Mouse (Mus musculus) embryonic facial prominence, embryonic 14.5 days (tissue): Measurements from ENCODE around the gene Uncx. TPM values are rescaled to one million over a fixed set of nuclear protein-coding genes. Genes with fewer than 3 reads are reported as not detected.
"Not testable (repeated sequence)": the region's sequence is repeated elsewhere in the genome, so short reads cannot be mapped to it uniquely, and the experiment has no call there.

ENCODE experiments used
- ATAC-seq: fragments of 200-750 bp; cut with Nextera tagmentation; 2 replicates; pipeline ENCODE4 v1.8.0; 2017; ENCODE audit warnings: low read depth, moderate number of reproducible peaks, moderate TSS enrichment
- DNase-seq: peaks from one replicate; pipeline ENCODE4 v3.0.0-alpha.2; 2015; ENCODE audit warnings: low spot score
- H3K27ac ChIP-seq: fragments of 300-500 bp; sonication (generic); replicated peaks from 2 replicates; pipeline ENCODE4 v1.5.1; 2014; ENCODE audit warnings: low read depth, mild to moderate bottlenecking, low read length, moderate library complexity
- H3K27me3 ChIP-seq: fragments of 300-500 bp; sonication (generic); replicated peaks from 2 replicates; pipeline ENCODE4 v1.6.1; 2014; ENCODE audit warnings: low read length; ENCODE audit not compliant: control insufficient read depth, insufficient read depth
- H3K36me3 ChIP-seq: fragments of 300-500 bp; sonication (generic); 2 replicates; pipeline ENCODE4 v1.6.1; 2014; ENCODE audit warnings: low read length, mixed read lengths; ENCODE audit not compliant: control insufficient read depth, insufficient read depth
- H3K4me1 ChIP-seq: fragments of 300-500 bp; sonication (generic); 2 replicates; pipeline ENCODE4 v1.6.1; 2014; ENCODE audit warnings: antibody characterized with exemption, low read length; ENCODE audit not compliant: control insufficient read depth, insufficient read depth
- H3K4me2 ChIP-seq: fragments of 300-500 bp; sonication (generic); 2 replicates; pipeline ENCODE4 v1.6.1; 2014; ENCODE audit warnings: low read depth, mild to moderate bottlenecking, low read length, moderate library complexity, mixed read lengths
- H3K4me3 ChIP-seq: fragments of 300-500 bp; sonication (generic); 2 replicates; pipeline ENCODE4 v1.5.1; 2014; ENCODE audit warnings: low read depth, mild to moderate bottlenecking, low read length
- H3K9ac ChIP-seq: fragments of 300-500 bp; sonication (generic); 2 replicates; pipeline ENCODE4 v1.6.1; 2014; ENCODE audit warnings: low read depth, mild to moderate bottlenecking, low read length, moderate library complexity, mixed read lengths
- H3K9me3 ChIP-seq: fragments of 300-500 bp; sonication (generic); 2 replicates; pipeline ENCODE4 v1.6.1; 2016; ENCODE audit warnings: low read length; ENCODE audit not compliant: control insufficient read depth
- WGBS: fragments of 180-500 bp; shearing (Covaris S2); extraction: QIAGEN DNeasy Blood & Tissue Kit; methylation state at CpG from one replicate; pipeline ENCODE4 v1.1.7; 2014; 5-methylcytosine and 5-hydroxymethylcytosine counted together
- polyA plus RNA-seq: library from polyadenylated mRNA; unstranded; fragments of >200 nt; fragmentation: Nextera tagmentation; extraction: Ambion mirVana; gene quantifications from 2 replicates; pipeline ENCODE4 v1.2.1, GENCODE M21; 2014

Uncx gene
- polyA plus RNA-seq, 1 experiment from 2014 or later, result 2.5 TPM

DNA sequence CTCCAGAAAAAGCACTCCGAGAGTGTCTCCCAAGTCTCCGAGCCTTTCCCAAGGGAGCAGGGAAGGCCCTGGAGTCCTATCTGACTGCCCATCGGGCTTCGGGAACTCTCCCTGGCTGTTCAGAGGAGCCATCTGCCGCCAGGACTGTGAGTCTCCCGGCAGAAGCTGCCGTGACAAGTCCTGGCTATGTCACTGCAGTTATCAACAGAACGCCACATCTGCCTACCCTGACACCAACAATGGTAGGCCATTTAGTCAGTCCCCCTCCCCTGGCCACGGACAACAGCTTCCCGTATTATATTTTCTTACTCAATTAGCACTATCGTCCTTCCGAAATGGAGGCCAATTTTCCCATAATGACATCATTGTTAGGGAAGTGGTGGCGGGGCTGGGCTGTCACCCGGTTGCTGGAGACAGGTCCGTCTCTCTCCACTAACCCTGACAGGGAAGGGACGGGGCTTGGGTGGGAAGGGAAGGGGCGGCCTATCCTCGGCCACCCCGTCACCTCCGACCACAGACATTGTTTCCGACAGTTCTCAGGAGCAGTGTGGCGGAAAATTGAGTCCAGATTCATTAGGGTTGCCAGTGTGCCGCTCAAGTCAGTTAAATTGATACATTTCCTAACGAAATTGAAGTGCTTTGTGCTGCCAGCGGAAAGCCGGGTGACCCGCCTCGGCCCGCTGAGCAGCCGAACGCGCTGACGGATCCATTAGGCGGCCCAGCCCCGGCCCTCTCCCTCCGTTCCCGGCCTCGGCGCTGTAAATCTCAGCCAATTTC is 41.9 kb downstream of the Uncx start:
- DNase-seq (peak; percentile 37), ATAC-seq (peak; percentile 78; the same call in 1 of the 2 replicates)
- Histone ChIP-seq H3K9ac (0 out of 2 replicates have a peak overlapping the region, but pooled peaks have one; percentile 35), H3K4me1 (peaks cover 5% of the 10 kb centered on the region; the same call in 1 of the 2 replicates), H3K4me2 (peak overlapping the region; percentile 32), H3K9me3 (peaks cover 9% of the 10 kb centered on the region; the same call in 1 of the 2 replicates), H3K27ac (no peak overlapping the region), H3K36me3 (no peaks in the 10 kb centered on the region), H3K27me3 (peaks cover 71% of the 10 kb centered on the region), H3K4me3 (peak overlapping the region; percentile 14; the same call in 1 of the 2 replicates)
- 4% methylated on average over 33 of the region's 39 CpGs for WGBS

DNA sequence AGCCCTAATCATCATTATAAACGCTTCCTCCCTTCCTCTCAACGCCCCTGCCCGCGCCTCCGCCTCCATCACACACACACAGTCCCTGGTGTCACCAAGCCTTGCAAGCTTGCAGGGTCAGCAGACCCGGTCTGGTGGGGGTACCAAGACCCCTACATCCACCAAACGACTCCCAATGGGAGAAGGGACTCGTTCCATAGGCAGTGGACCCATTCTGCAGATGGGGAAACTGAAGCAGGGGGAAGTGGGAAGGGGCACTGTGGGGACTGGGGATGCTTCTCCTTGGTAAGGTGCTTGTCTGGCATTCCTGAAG is 42.4 kb downstream of the Uncx start:
- H3K4me2 ChIP-seq, result peak overlapping the region; percentile 32
- peaks cover 5% of the 10 kb centered on the region; the same call in 1 of the 2 replicates for H3K4me1 ChIP-seq
- 0 out of 2 replicates have a peak overlapping the region, but pooled peaks have one; percentile 35 for H3K9ac ChIP-seq
- H3K4me3 ChIP-seq, result peak overlapping the region; percentile 14; the same call in 1 of the 2 replicates
- DNase-seq (no peak), ATAC-seq (no peak)
- H3K36me3 ChIP-seq, result no peaks in the 10 kb centered on the region
- 6% methylated on average over 8 of the region's 8 CpGs for WGBS
- H3K27ac ChIP-seq, result no peak overlapping the region
- peaks cover 9% of the 10 kb centered on the region; the same call in 1 of the 2 replicates for H3K9me3 ChIP-seq
- H3K27me3 ChIP-seq, result peaks cover 65% of the 10 kb centered on the region

DNA sequence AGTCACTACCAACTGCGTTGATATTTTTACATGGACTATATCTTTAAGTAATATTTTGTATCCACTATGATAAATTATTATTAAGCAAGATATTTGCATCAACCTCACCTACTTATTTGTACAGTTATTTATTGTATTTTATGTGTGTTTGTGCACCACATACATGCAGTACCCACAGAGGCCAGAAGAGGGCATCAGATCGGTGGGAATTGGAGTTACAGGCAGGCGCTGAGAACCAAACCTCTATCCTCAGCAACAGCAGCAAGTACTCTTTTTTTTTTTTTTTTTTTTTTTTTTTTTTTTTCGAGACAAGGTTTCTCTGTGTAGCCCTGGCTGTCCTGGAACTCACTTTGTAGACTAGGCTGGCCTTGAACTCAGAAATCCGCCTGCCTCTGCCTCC is 44.2 kb downstream of the Uncx start:
- peaks cover 51% of the 10 kb centered on the region for H3K27me3 ChIP-seq
- not testable (repeated sequence) for H3K9ac ChIP-seq, H3K36me3 ChIP-seq, H3K4me3 ChIP-seq, H3K4me1 ChIP-seq, ATAC-seq, DNase-seq, H3K27ac ChIP-seq, H3K4me2 ChIP-seq, H3K9me3 ChIP-seq
- WGBS, result 77% methylated on average over 5 of the region's 5 CpGs

DNA sequence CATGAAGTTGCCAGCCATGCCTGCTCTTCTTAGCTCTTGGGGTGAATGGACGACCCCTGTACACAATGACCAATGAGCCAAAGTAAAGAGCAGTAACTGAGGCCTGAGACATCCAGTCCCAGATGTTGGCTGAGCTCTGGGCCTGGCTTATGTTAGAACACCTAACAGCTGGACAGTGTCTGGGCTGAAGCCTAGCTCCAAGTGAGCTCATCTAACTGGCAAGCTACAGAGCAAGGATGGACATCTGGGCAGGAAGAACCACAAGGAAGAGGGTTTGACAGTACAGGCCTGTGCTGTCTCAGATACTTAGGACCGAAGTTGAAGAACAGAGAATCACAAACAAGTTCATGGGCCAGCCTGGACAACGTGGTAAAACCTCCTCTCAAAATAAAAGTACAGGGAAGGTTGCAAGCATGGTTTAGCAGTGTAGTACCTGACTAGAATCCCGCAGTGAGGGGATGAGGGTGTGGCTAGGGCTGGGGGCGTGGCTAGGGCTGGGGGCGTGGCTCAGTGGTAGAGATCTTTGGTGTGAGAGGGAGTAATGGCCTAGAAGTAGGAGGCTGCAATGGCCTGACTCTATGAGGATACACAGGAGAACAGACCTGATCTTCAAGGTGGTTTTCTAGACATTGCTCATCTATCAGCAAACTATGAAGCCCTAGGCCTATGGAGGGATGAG is 47.5 kb downstream of the Uncx start:
- H3K36me3 ChIP-seq, H3K4me3 ChIP-seq, H3K9me3 ChIP-seq, ATAC-seq, H3K4me2 ChIP-seq, DNase-seq, H3K9ac ChIP-seq, H3K4me1 ChIP-seq, H3K27ac ChIP-seq: not testable (repeated sequence)
- 40% methylated on average over 6 of the region's 6 CpGs for WGBS
- H3K27me3 ChIP-seq, result peaks cover 30% of the 10 kb centered on the region

DNA sequence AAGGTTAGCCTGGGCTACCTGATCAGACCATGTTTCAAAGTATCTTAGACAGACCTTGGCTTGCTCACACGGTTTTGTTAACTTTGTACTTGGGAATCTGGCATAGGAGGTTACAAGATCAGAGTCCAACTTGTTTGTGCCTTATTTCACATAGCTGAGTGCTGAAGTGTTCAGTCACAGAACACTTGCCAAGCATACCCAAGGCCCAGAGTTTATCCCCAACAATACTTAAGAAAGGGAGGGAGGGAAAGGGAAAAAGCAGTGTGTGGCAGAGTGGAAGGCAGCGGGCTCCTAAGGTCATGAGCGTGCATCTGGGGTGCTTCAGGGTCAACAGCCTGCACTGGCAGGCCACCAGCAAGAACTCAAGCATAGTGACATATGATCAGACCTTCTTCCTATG is 48.7 kb downstream of the Uncx start:
- no peaks in the 10 kb centered on the region for H3K36me3 ChIP-seq
- H3K27me3 ChIP-seq, result peaks cover 19% of the 10 kb centered on the region
- DNase-seq, result no peak
- H3K27ac ChIP-seq, result no peak overlapping the region
- H3K4me2 ChIP-seq, result no peak overlapping the region
- WGBS, result 86% methylated on average over 3 of the region's 3 CpGs
- no peaks in the 10 kb centered on the region; the same call in 1 of the 2 replicates for H3K4me1 ChIP-seq
- H3K4me3 ChIP-seq, result no peak overlapping the region
- H3K9me3 ChIP-seq, result peaks cover 2% of the 10 kb centered on the region; the same call in 1 of the 2 replicates
- ATAC-seq, result no peak
- H3K9ac ChIP-seq, result no peak overlapping the region

DNA sequence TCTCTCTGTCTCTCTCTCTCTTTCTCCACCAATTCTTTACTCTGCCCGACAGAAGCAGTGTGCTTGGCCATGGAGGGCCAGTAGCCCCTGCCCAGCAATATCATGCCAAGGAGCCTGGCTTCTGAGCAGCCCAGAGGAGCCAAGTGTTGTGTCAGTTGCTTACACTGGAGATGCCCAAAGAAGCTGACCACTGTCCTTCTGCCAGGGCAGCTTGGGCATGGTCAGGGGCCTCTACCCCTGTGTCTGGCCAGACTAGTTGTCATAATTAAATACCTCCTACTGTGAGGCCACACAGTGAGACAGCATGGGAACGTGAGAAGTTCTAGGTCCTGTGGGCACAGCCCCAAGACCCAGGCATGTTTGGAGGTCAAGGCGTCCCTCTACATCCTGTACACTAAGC is 49.6 kb downstream of the Uncx start:
- ATAC-seq, result no peak
- no peaks in the 10 kb centered on the region; the same call in 1 of the 2 replicates for H3K4me1 ChIP-seq
- no peaks in the 10 kb centered on the region for H3K9me3 ChIP-seq
- 77% methylated on average over 3 of the region's 3 CpGs for WGBS
- H3K27me3 ChIP-seq, result peaks cover 16% of the 10 kb centered on the region
- no peak overlapping the region for H3K9ac ChIP-seq
- H3K27ac ChIP-seq, result no peak overlapping the region
- no peaks in the 10 kb centered on the region for H3K36me3 ChIP-seq
- no peak overlapping the region for H3K4me2 ChIP-seq
- DNase-seq, result no peak
- H3K4me3 ChIP-seq, result no peak overlapping the region

DNA sequence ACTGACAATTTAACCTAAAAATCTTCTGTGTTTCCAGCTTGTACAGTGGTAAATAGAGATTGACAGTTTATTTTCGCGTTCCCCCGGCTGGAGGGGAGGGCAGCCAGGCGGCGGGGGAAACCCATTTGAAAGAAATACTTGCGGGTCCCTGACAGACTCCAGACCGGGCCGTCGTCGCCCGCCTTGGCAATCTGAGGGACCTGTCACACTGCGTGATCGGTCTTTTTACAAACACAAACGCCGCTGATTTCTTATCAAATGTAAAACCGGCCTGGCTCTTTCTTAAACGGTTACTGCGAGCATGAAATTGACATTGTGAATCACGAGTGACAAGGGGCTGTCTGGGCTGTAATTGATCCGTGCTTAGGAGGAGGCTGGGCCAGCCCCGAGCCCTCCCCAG is 50.5 kb downstream of the Uncx start:
- H3K36me3 ChIP-seq, result no peaks in the 10 kb centered on the region
- 19% methylated on average over 21 of the region's 21 CpGs for WGBS

DNA sequence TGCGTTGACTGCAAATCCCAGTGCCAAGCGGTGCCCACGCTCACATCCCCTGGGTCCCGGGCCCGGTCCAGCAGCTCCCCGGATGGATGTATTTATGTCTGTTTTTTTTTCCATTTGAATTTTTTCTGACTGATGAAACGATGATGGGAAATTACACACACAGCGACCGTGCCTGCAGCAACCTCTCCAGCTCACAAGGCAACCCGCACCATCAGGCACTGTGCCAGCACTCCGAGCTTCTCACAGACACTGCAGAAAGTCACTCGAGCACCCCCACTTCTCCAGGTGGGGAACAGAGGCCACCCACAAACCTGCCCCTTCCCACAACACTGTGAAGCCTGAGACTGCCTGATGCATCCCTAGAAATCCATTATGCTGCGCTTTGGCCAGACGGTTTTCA is 51.7 kb downstream of the Uncx start:
- H3K36me3 ChIP-seq, result no peaks in the 10 kb centered on the region
- no peak overlapping the region for H3K4me2 ChIP-seq
- H3K9ac ChIP-seq, result no peak overlapping the region
- peaks cover 28% of the 10 kb centered on the region for H3K27me3 ChIP-seq
- DNase-seq, result no peak
- no peaks in the 10 kb centered on the region for H3K9me3 ChIP-seq
- H3K27ac ChIP-seq, result no peak overlapping the region
- no peak for ATAC-seq
- WGBS, result 58% methylated on average over 14 of the region's 14 CpGs
- H3K4me1 ChIP-seq, result peaks cover 4% of the 10 kb centered on the region; the same call in 1 of the 2 replicates
- H3K4me3 ChIP-seq, result no peak overlapping the region

More for the DNA sequence above, 50.5 kb downstream of the Uncx start:
- Histone ChIP-seq H3K4me2 (no peak overlapping the region), H3K4me3 (no peak overlapping the region), H3K27me3 (peaks cover 20% of the 10 kb centered on the region), H3K27ac (no peak overlapping the region), H3K9me3 (no peaks in the 10 kb centered on the region), H3K4me1 (peaks cover 3% of the 10 kb centered on the region; the same call in 1 of the 2 replicates), H3K9ac (no peak overlapping the region)
- DNase-seq (no peak), ATAC-seq (no peak)
